Mouse (Mus musculus) Patski (cell line): ENCODE data around the gene Slc39a7. TPM values are rescaled to one million over a fixed set of nuclear protein-coding genes. Genes with fewer than 3 reads are reported as not detected.

Source experiments
- ATAC-seq: fragments of 100-300 bp; one replicate; pipeline ENCODE4 v1.8.0; 2021
- CTCF ChIA-PET: fragments of 350-600 bp; sonication (Branson Sonifier 250); formaldehyde crosslinking; loops from one replicate; lab custom pipeline; 2022; ENCODE audit warnings: inconsistent platforms; lab: Charles Lee
- POLR2A ChIA-PET: fragments of 350-600 bp; sonication (Branson Sonifier 250); formaldehyde crosslinking; loops from one replicate; lab custom pipeline; 2022; ENCODE audit warnings: antibody characterized with exemption, inconsistent platforms; lab: Charles Lee
- DNase-seq: peaks from one replicate; pipeline ENCODE4 v3.0.0-alpha.2; 2011; ENCODE audit warnings: low read depth, low spot score
- H3K27me3 ChIP-seq: fragments of 371-371 bp; one replicate; pipeline ENCODE4 v1.5.1; 2021
- CTCF ChIP-seq: fragments of 100-300 bp; IDR thresholded peaks from one replicate; pipeline ENCODE4 v1.5.1; 2021
- in situ Hi-C: fragments of 300-500 bp; cut with MboI; formaldehyde crosslinking; loops from 3 replicates; pipeline ENCODE4 v1.11.1; 2018; ENCODE audit warnings: low pct_unique_long_range_greater_than_20kb, mixed read lengths
- polyA plus RNA-seq: library from polyadenylated mRNA; unstranded; gene quantifications from one replicate; pipeline ENCODE4 v1.2.3, GENCODE M21; 2021

The Slc39a7 gene
- polyA plus RNA-seq, 1 experiment from 2014 or later = 189 TPM

GRCm38 (mm10) chr17:34030861-34031326 is 588 bp downstream of the Slc39a7 start:
- H3K27me3 ChIP-seq = no peaks in the 10 kb centered on the region
- CTCF ChIA-PET = interaction anchor here (1.1 kb wide), 1 partner anchor 8 kb away, joined by 3 read pairs; no protein-coding TSS in a partner anchor
- POLR2A ChIA-PET = no interaction called here
- DNase-seq = no peak
- in situ Hi-C loops = no loop called here
- TF ChIP-seq CTCF = no peak
- peak; percentile 3 for ATAC-seq

- in situ Hi-C loops = no loop called here
- ChIA-PET CTCF (no interaction called here), POLR2A (no interaction called here)
- TF ChIP-seq CTCF = no peak
- H3K27me3 ChIP-seq = no peaks in the 10 kb centered on the region
- ATAC-seq (no peak), DNase-seq (no peak)
Observed at GRCm38 (mm10) chr17:34029890-34030595, 1.4 kb downstream of the Slc39a7 start.

GRCm38 (mm10) chr17:34029150-34029889 is 2.2 kb downstream of the Slc39a7 start:
- H3K27me3 ChIP-seq = no peaks in the 10 kb centered on the region
- in situ Hi-C loops = no loop called here
- ChIA-PET CTCF (no interaction called here), POLR2A (no interaction called here)
- no peak for DNase-seq
- no peak for TF ChIP-seq CTCF
- ATAC-seq = no peak

- DNase-seq (no peak), ATAC-seq (no peak)
- TF ChIP-seq CTCF = no peak
- ChIA-PET CTCF (no interaction called here), POLR2A (no interaction called here)
- no peaks in the 10 kb centered on the region for H3K27me3 ChIP-seq
- in situ Hi-C loops = no loop called here
Observed at GRCm38 (mm10) chr17:34028501-34029149, 2.9 kb downstream of the Slc39a7 start.

GRCm38 (mm10) chr17:34027656-34028223 is 3.7 kb downstream of the Slc39a7 start, which contains the start of gene H2-Ke6:
H2-Ke6 (minus strand) TSS chr17:34028060.
- no peak for TF ChIP-seq CTCF
- H3K27me3 ChIP-seq = no peaks in the 10 kb centered on the region
- CTCF ChIA-PET = no interaction called here
- POLR2A ChIA-PET = no interaction called here
- in situ Hi-C loops = no loop called here
- ATAC-seq = peak; percentile 55
- DNase-seq = no peak

- ATAC-seq (no peak), DNase-seq (no peak)
- in situ Hi-C loops = no loop called here
- ChIA-PET CTCF (no interaction called here), POLR2A (no interaction called here)
- no peak for TF ChIP-seq CTCF
- no peaks in the 10 kb centered on the region for H3K27me3 ChIP-seq
Observed at GRCm38 (mm10) chr17:34026917-34027655, 4.4 kb downstream of the Slc39a7 start.

- TF ChIP-seq CTCF = no peak
- POLR2A ChIA-PET = no interaction called here
- CTCF ChIA-PET = no interaction called here
- no peaks in the 10 kb centered on the region for H3K27me3 ChIP-seq
- in situ Hi-C loops = no loop called here
- ATAC-seq (no peak), DNase-seq (no peak)
Observed at GRCm38 (mm10) chr17:34026221-34026620, 5.3 kb downstream of the Slc39a7 start.

- no peaks in the 10 kb centered on the region for H3K27me3 ChIP-seq
- in situ Hi-C loops = no loop called here
- DNase-seq (no peak), ATAC-seq (no peak)
- ChIA-PET POLR2A (no interaction called here), CTCF (no interaction called here)
- no peak for TF ChIP-seq CTCF
Observed at GRCm38 (mm10) chr17:34025756-34026151, 5.7 kb downstream of the Slc39a7 start.

- no peaks in the 10 kb centered on the region for H3K27me3 ChIP-seq
- peak; percentile 13 for ATAC-seq
- POLR2A ChIA-PET = no interaction called here
- in situ Hi-C loops = no loop called here
- no peak for DNase-seq
- CTCF ChIA-PET = no interaction called here
- no peak for TF ChIP-seq CTCF
Observed at GRCm38 (mm10) chr17:34024861-34025755, 6.4 kb downstream of the Slc39a7 start.
